Mouse (Mus musculus) kidney, adult 11 months (tissue): ENCODE data around the gene Scgb1a1.
A peak's percentile ranks its signal among the peaks of the same experiment; 100 is the strongest.
"Not testable (repeated sequence)": the region's sequence is repeated elsewhere in the genome, so short reads cannot be mapped to it uniquely, and the experiment has no call there.

ENCODE experiments used
- DNase-seq: peaks from one replicate; pipeline ENCODE4 v3.0.0; 2022

Scgb1a1 gene

GRCm38 (mm10) chr19:9100297-9101061 lies 12.7 kb upstream of the Scgb1a1 start:
- no peak for DNase-seq

GRCm38 (mm10) chr19:9099751-9100150 lies 12.0 kb upstream of the Scgb1a1 start:
- no peak for DNase-seq

- DNase-seq: no peak
These were observed 9.7 kb upstream of the Scgb1a1 start for GRCm38 (mm10) chr19:9097441-9097840.

GRCm38 (mm10) chr19:9095111-9095510 lies 7.4 kb upstream of the Scgb1a1 start:
- DNase-seq: no peak

GRCm38 (mm10) chr19:9090709-9091108 lies 3.0 kb upstream of the Scgb1a1 start:
- DNase-seq: no peak

- DNase-seq: no peak
These were observed 2.4 kb upstream of the Scgb1a1 start for GRCm38 (mm10) chr19:9090191-9090590.

GRCm38 (mm10) chr19:9083892-9084291 lies 3.9 kb downstream of the Scgb1a1 start:
- not testable (repeated sequence) for DNase-seq

GRCm38 (mm10) chr19:9083010-9083355 lies 4.8 kb downstream of the Scgb1a1 start:
- no peak for DNase-seq

- DNase-seq: peak; percentile 78
These were observed 5.4 kb downstream of the Scgb1a1 start for GRCm38 (mm10) chr19:9082191-9083009.

GRCm38 (mm10) chr19:9081311-9082190 lies 6.2 kb downstream of the Scgb1a1 start:
- no peak for DNase-seq

- DNase-seq: no peak
These were observed 7.8 kb downstream of the Scgb1a1 start for GRCm38 (mm10) chr19:9079916-9080315.

- no peak for DNase-seq
These were observed 10.6 kb downstream of the Scgb1a1 start for GRCm38 (mm10) chr19:9076982-9077660.

- no peak for DNase-seq
These were observed 11.7 kb downstream of the Scgb1a1 start for GRCm38 (mm10) chr19:9076035-9076434.

GRCm38 (mm10) chr19:9075558-9075957 lies 12.2 kb downstream of the Scgb1a1 start:
- DNase-seq: no peak

- DNase-seq: no peak
These were observed 13.3 kb downstream of the Scgb1a1 start for GRCm38 (mm10) chr19:9074424-9074823.

GRCm38 (mm10) chr19:9073776-9074411 lies 13.9 kb downstream of the Scgb1a1 start:
- peak; percentile 33 for DNase-seq

GRCm38 (mm10) chr19:9072157-9072530 lies 15.6 kb downstream of the Scgb1a1 start:
- no peak for DNase-seq

GRCm38 (mm10) chr19:9071456-9072156 lies 16.2 kb downstream of the Scgb1a1 start:
- peak; percentile 55 for DNase-seq

- DNase-seq: no peak
These were observed 17.4 kb downstream of the Scgb1a1 start for GRCm38 (mm10) chr19:9070316-9070715.

- no peak for DNase-seq
These were observed 18.0 kb downstream of the Scgb1a1 start for GRCm38 (mm10) chr19:9069687-9070307.

- no peak for DNase-seq
These were observed 20.5 kb downstream of the Scgb1a1 start for GRCm38 (mm10) chr19:9067292-9067691.
